Mouse (Mus musculus): ENCODE measurements around the gene Prss38.

Gene Prss38

DNA sequence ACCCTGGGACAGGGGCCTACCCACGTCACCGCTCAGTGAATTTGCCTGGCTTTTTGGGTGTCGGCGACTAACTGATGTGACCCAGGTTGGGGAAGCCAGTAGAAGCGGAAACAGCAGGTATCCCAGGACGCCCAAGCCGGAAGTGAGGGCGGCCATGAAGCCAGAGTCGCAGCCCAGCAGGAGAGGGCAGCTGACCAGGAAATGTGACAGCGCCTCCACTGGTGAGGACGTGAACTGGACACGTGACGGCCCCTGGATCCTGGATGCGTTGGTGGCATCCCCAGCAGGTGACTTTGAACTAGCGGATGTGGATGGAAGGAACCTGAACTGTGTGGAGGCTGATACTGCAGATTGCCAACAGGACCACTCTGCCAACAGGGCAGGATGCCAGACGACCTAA lies at the start of gene Prss38:
TSS of gene Prss38 (minus strand) at position 183 of the 400 bp plus-strand sequence.
- DNase-seq: no peak

DNA sequence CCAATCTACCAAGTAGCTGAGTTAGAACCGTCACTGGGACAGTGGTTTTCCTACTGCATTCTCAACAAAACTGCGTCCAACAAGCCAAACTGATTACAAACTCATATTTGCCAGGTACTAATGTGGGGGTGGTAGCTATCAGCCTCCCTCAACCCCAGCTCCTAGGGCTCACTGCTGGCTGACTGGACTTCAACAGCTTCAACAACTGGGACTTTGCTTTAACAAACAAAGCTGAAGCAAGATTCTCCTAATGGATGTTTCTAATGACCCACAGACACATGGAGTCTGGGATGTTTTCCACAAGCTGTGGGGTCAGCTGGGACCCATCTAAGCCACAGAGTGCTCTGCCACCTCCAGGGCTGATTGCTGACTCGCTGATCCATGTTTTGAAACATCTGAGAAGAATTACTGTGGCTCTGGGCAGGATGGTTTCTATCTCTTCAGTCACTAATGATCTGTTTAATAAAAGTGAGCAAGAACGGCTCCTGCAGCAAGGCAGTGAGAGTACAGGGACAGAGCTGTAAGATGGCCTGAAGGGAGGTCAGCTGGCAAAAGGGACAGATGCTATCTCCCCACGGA lies 47.6 kb upstream of the Prss38 start:
- no peak for DNase-seq

DNA sequence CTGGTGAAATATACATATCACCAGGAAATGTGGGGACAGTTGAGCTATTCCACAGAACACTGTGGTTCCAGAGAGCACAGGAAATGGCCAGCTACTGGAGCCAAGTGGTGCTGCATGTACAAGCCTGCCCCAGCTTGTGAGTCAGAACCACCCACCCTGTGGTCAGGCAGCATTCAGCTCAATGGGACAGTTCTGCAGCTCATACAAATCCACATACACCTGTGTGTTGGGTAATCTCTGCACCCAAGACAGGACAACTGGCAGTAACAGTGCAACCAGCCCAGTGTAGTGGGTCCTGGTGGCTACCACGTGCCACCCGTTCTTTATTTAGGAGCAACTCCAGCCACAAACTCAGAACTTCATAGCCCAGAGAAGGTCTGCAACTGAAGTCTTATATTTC lies 46.5 kb upstream of the Prss38 start:
- peak; percentile 36 for DNase-seq

DNA sequence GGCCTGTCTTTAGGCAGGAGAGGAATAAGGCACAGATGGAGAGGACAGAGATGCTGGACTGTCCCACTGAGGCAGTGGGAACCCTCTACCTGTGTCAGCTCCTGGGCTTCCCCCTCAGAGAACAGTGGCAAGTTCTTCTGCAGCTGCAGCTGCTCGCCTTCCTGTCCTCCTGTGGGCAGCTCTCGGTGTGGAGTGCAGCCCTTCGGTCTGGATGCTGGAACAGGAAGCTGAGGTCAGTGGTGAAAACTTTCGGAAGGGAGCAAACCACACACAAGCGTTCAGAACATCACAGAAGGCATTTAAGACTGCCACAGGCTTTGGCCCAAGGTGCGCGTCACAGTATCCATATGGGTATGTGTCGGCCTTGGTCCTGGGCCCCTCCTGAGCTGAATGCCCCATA lies 46.0 kb upstream of the Prss38 start:
- peak; percentile 34 for DNase-seq

DNA sequence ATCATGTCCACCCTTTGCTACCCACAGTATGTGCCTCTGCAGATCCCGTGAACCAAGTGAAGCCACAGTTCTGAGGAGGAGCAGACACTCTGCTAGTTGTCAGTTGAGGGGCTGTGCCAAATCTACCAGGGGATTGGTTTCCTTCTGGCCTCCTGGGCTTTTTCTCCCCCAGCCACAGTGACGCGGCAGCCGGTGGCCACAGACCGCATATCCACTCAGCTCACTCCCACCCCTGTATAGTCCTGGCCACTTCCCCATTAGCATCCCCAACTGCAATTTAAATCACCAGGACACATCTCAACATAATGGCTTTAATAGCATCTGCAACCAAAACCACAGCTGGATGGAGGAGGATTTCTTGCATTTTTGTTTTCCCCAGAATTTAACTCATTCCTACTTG lies 43.3 kb upstream of the Prss38 start:
- DNase-seq: no peak

DNA sequence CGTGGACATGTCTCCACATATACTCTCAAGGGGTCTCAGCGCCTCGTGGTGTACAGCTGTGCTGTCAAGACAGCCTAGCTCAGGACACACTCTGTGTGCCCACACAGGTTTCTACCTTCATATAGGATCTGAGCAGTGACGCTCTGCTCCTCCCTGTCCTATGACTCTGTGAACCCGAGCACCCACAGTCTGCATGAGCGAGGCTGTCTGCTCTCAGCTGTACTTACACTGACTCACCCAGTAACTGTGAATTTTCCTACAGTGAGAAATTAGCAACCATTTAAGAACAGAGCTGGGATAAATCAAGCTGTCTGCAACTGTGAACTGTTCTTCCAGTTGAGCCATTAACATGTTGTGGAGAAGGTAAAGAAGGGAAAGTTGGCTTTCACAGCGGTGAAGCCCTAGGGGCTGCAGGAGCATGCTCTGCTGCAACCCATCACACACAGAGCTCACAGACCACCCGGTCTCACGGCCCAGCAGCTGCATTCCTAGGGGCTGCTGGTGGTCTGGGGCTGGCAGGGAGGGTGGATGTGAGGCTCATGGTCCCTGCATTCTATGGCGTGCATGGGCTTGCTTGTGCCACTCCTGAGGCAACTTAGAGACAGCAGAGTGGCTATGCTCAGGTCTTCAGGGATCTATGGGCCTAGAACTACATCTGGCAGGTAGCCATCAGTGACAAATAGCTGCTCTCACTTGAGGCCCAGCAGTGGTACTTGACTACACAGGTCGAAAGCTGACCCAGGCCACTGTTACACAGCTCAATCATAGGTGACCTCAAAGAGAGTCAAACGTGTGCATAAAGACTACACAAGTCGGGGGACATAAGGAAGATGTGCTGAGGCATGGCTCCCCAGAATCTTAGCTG lies 37.8 kb upstream of the Prss38 start:
- DNase-seq: no peak

DNA sequence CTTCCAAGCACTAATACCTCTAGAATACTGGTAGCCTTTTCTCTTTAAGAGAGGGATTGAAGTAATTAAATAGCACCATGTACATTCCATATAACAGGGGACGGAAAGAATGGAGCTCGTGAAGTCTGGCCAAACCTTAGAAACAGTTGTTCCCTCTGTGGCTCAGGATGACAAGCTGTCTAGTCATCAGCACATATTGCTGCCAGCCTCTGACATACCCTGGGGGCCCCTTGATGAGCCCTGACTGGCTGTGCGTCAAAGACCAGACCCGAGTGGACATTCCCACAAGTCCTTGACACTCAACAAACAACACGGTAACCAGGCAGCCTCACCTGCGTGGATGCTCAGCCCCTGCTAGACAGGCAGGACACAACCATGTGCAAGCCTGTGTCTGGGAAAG lies 36.6 kb upstream of the Prss38 start:
- DNase-seq: no peak

DNA sequence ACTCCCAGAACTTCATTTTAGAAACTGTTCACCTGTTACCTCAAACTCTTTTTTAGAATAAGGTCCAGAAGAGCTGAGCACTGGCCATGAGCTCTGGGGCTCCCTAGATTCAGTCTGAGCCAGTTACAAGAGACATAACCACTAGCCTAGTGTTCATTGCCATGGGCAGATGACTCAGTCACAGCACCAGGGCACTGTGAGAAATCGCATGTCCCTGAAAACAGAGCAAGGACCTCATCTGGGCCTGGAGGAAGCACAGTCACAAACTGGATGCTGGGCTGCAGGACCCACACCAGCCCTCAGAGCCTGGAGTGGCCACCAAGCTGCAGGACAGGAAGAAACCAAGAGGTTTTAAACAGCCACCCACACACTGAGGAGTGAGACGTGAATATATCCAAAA lies 35.4 kb upstream of the Prss38 start:
- no peak for DNase-seq

DNA sequence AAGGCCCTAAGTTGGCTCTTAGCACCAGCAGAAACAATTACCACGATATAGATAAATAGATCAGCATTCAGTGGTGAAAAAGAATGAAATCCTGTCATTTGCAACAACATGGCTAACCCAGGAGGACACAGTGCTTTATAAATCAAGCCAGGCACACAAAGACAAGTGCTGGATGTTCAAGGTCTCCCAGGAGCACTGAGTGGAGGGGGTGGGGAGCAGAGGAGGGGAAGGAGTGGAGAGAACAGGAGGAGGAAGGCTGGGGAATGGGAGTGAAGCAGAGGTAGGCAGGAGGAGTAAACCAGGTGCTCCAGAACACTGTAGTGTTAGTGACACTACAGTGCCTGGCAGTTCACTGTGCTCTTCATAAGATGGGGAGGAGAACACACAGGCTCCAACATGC lies 30.3 kb upstream of the Prss38 start:
- DNase-seq: no peak

DNA sequence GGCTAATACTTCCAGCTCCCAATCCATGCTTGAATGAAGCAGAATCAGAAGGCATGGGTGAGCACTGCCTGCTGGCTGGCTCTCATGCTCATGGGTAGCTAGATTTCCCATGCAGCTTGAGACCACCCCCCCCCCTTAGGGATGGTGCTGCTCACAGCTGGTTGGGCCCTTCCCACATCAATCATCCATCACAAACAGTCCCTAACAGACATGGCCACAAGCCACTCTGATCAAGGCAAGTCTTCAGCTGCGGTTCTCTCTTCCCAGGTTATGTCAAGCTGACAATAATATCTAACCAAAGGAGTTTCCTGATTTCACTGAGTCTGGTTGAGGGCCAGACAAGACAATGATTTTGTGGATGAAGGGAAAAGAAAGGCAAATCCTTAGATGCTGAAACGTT lies 25.4 kb upstream of the Prss38 start:
- no peak for DNase-seq

DNA sequence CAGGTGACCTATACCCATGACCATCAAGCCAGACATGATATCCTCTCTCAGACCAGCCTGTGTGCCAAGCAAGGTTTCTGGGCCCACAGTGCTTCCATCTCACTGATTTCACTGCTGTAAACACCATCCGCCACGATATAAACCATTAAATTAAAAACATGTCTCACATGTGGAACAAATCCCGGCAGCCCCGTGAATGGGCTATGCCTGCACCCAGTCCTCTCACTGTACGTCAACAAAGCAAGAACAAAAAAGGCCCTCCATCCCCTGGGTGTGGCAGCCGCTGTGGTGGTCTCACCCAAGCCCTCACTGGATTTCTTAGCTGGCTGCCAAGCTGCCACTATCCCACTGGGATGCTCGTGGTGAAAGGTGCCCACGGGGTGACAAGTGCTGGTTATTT lies 24.4 kb upstream of the Prss38 start:
- no peak for DNase-seq

DNA sequence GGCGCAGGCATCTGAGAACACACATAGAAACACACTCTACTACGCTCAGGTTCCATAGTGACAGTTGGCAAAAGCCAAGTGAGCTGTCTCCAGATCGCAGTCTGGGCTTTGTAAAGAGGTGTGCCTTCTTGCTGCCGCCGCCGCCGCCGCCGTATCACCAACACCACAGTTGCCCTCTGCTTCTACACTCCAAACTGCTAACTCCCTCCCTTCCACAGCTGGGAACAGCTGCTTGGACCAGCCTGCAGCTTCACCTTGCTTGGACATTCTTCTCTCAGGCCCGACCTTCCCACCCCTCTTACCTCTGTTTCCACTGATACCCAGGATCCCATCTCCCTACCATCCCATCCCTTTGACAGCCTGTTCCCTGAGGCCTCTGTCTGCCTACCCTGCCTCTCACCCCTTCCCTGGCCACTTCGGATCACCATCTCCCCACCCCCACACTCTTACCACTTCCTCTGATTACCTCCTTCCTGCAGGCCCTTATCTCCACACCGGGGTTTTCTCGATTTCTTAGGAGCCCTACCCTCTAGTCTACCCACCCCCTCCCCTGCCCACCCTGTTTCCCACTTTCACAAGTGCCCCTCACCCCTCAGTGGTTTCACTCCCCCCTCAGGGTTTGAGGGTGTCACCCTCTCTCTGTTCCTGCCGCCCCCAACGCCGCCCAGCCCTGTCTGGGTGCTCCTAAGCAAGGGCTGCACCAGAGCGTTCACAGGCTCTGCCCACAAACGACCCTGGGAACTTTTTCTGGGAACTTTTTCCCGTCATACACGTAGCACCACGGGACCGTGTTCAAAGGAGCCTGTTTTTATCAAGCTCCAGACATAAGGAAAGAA lies 22.3 kb upstream of the Prss38 start:
- DNase-seq: no peak

DNA sequence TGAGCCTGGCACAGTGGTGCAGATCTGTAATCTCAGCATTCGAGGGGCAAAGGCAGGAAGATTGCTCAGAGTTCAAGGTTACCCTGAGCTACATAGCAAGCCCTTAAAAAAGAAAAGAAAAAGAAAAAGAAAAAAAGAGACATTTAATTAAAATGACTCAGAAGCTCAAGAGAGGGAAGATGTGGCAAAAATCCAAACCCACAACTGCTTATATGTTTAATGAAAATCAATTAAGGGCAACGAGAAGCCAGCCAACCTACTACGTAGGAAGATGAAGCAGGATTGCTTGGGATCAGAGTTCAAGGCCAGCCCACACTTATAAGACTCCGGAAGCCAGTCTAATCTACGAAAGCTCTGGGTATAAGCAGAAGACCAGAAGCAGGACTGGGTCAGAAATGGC lies 19.0 kb upstream of the Prss38 start:
- DNase-seq: no peak

DNA sequence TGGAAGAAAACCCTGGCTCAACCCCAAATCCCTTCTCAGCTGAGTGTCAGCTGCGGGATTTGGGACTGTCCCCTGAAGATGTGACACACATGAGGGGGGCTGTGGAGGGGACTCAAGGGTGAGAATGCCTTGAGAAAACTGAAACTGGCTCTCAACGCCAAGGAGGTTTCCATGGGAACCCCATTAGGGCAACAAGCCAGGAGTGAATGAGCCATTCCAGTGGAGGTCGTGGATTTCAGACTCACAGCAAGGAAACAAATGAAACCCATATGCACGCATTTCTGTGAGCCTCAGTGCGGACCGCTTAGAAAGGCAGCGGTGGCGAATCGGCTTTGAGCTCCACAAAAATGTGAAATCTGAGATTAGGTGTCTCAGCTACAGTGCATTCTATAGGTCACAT lies 18.1 kb upstream of the Prss38 start:
- DNase-seq: peak; percentile 47

DNA sequence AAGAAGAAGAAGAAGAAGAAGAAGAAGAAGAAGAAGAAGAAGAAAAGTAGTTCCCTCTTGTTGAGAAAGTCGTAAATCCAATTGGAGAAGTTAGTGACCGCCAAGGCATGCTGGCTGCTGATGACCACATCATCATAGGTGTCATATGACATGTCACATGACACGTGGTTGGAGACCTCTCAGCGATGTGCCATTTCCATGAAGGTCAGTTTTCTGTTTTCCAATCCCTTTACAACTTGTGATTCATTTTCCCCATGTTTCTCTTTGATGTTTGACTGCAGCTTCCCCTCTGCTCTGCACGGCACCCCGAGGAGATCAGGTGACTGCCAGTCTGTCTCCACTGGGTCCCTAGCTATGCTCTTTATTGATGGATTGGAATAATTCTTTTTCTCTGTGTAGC lies 16.8 kb upstream of the Prss38 start:
- DNase-seq: no peak

DNA sequence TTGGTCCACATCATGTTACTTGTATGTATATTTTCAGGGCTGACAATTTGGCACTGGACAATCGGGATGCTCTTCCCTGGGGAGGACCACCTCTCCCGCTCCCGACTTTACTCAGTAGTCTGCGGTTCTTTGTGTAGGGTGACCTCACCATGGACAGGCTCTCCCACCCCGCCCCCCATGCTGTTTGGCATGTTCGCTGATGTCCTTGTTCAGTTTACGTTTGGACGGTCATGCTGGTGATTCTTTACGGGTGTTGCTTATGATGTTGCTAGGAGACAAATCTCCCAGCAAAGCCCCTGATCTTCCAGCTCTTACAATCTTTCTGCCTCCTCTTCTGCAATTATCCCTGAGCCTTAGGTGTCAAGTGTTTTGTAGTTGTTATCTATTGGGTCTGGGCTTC lies 15.0 kb upstream of the Prss38 start:
- DNase-seq: no peak

DNA sequence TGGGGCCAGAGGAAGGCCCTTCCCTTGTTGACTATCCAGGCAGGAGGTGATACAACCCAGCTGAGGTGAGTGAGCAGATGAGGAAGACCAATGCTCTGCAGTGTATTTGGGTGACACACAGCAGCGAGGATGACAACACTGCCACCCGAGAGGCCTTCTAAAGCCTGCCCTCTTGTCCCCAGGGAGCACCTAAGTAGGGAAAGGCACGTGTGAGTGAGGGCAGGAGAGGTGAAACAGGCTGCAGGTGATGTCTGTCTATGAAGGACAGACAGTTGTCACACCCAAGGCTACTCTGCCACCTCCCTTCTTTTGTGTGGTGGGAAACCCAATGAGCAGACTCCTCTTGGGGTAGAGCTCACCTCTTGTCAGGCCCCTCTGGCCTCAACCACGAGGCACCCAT lies 14.2 kb upstream of the Prss38 start:
- DNase-seq: no peak

DNA sequence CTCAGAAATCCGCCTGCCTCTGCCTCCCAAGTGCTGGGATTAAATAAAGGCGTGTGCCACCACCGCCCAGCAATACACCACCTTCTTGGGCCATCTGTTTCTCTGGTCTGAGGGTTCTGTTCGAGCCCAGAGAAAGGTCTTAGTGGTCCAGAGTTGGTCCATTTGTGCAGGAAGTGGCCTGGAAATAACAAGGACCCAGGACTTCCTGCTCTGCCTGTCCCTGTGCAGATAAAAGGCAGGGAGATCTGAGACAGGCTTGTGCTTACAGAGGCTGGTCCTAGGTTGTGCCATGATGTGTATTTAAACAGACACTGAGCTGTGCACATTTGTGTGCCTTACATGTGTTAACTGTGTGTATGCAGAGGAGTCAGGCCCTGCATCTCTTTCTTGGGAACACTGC lies 13.3 kb upstream of the Prss38 start:
- no peak for DNase-seq

DNA sequence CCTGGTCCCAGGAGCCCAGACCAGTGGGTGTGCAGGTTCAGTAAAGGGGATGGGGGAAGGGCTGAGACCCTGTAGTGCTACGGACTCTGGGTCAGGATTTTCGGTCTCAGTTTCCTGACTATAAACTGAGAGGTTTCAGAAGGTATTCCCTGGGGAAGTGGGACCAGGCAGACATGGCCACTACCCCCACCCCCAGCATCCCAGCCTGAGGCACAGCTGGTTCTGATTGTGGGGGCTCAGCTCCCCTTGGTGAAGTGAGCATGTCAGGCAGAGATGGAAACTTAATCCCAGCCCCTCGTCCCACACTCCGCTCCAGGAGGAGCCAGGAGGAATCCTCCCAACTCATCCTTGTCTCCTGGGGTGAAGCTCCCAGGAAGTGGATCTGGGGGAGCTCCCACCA lies 12.0 kb upstream of the Prss38 start:
- DNase-seq: no peak

DNA sequence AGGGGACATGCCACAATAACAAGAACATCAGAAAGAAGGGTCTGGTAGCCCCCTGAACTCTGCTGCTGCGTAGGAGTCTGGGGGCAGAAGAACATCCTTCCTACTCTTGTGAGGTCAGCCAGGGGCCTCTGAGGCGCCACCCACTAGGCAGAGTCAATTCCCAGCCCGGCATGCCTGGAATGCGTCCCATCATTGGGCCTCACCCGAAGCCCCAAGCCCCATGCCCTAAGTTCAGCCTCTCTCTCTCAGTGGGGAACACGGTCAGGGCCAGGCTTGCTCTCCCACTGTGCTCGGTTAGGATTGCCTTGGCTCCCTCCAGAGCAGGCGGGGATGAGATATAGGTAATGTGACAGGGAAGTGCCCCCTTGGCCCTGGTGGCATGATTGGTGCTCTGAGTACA lies 9.7 kb upstream of the Prss38 start:
- DNase-seq: peak; percentile 39

DNA sequence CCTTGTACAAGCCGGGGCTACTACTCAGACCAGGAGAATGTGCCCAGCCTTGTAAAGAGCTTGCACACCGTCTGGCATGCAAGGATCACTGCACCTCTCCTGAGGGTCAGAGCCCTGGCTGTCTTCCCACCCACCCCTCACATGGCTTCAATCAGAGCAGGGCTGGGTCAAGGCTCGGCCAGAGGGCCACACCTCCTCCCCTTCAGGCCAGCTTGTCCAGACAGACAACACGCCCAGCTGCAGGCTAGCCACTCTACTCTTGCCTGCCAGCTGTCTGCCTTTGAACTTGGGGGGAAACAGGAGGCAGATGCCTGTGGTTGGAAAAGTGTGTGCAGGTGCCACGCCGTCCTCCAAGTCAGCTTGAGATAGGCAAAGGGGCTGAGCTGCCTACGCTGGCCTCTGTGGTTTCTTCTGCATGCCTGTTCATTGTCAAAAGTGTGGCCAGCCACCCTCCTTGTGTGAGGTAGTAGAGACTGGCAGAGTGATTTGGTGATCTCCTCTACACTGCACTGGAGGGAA lies 9.0 kb upstream of the Prss38 start:
- DNase-seq: peak; percentile 79

DNA sequence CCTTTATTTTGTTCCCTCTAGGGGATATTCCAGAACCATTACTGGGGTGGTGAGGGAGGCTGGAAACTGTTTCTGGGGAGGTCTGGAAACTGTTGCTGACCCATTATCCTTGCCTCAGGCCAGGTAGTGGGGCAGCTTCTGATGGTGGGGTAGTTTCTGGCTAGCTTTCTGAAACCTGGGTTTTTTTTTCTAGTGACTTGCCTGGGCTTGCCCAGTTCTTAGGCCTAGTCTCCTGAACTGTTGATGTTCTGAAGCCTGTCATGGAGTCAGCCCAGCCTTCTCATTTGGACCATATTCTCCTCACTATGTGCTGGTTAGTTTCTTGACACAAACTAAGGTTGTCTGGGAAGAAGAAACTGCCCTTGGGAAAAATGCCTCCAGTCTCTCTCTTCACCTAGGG lies 4.1 kb upstream of the Prss38 start:
- DNase-seq: no peak

DNA sequence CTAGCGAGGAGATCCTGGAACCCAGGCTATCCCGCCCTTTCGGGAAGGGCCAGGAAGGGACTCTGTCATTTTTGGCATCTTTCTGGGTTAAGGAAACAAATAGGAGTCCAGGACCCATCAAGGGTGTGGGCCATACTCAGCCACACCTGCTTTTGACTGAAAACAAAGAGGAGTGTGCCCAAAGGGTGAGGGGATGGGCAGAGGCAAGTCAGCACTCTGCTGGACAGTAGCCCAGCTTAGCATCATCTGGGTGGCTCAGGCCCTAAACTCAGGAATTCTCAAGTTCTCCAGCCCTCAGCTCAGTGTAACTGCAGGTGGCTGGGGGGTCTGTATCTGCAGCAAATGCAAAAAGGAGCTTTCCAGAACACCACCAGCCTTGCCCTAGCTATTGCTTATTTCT lies 2.5 kb upstream of the Prss38 start:
- DNase-seq: no peak

DNA sequence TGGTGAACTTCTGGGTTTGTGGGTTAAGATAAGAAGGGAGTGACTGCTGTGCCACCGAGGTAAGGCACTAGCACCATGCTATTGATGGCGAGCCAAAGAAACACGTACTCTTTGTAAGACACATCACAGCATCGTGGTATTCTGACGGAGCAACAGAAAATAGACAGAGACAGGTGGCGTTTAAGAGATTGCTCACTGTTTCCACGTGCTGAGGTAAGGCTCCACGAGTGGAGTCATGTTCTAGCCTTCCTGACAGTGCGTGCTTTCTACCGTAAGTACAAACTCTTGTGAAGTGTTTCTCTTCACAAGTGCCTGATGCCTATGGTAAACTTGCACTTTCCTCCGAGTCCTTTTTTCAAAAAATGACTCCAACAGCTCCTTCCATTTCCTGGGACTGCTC lies 5.6 kb downstream of the Prss38 start:
- no peak for DNase-seq

Data from kidney, postnatal 14 days (tissue).